Mouse (Mus musculus): ENCODE measurements around the gene B4galnt2. TPM values are rescaled to one million over a fixed set of nuclear protein-coding genes. Genes with fewer than 3 reads are reported as not detected.

The B4galnt2 gene
- polyA plus RNA-seq, 1 experiment from 2014 or later: 0.08 TPM

GRCm38 (mm10) chr11:95831641-95832040 lies 83.0 kb downstream of the B4galnt2 start:
- Histone ChIP-seq H3K27ac (ENCODE audit: low read depth, low read length) (no peak overlapping the region), H3K4me2 (no peak overlapping the region), H3K9ac (ENCODE audit: low read length) (no peak overlapping the region), H3K4me1 (ENCODE audit: control insufficient read depth, insufficient read depth, low read length) (peaks cover 16% of the 10 kb centered on the region), H3K9me3 (ENCODE audit: control insufficient read depth, low read length) (no peaks in the 10 kb centered on the region), H3K4me3 (ENCODE audit: low read depth, low read length) (no peak overlapping the region), H3K36me3 (ENCODE audit: control insufficient read depth, insufficient read depth, low read length) (no peaks in the 10 kb centered on the region), H3K27me3 (ENCODE audit: control insufficient read depth, insufficient read depth, low read length) (peaks cover 92% of the 10 kb centered on the region)
- ATAC-seq (ENCODE audit: low FRiP score) (no peak), DNase-seq (ENCODE audit: low spot score, missing footprints) (no peak)
- 4% methylated on average over 15 of the region's 15 CpGs for WGBS

- Histone ChIP-seq H3K9me3 (ENCODE audit: control insufficient read depth, low read length) (no peaks in the 10 kb centered on the region), H3K9ac (ENCODE audit: low read length) (no peak overlapping the region), H3K4me1 (ENCODE audit: control insufficient read depth, insufficient read depth, low read length) (peaks cover 16% of the 10 kb centered on the region), H3K27me3 (ENCODE audit: control insufficient read depth, insufficient read depth, low read length) (peaks cover 93% of the 10 kb centered on the region), H3K4me2 (peak overlapping the region; percentile 31), H3K27ac (ENCODE audit: low read depth, low read length) (no peak overlapping the region), H3K4me3 (ENCODE audit: low read depth, low read length) (0 out of 2 replicates have a peak overlapping the region, but pooled peaks have one; percentile 7), H3K36me3 (ENCODE audit: control insufficient read depth, insufficient read depth, low read length) (no peaks in the 10 kb centered on the region)
- ATAC-seq (ENCODE audit: low FRiP score) (no peak), DNase-seq (ENCODE audit: low spot score, missing footprints) (peak; percentile 91)
- WGBS: 7% methylated on average over 10 of the region's 10 CpGs
Measured at GRCm38 (mm10) chr11:95831276-95831619, 83.4 kb downstream of the B4galnt2 start.

GRCm38 (mm10) chr11:95830411-95831275 lies 84.0 kb downstream of the B4galnt2 start:
- 3% methylated on average over 80 of the region's 80 CpGs for WGBS
- H3K4me2 ChIP-seq: peak overlapping the region; percentile 31
- H3K9me3 ChIP-seq (ENCODE audit: control insufficient read depth, low read length): no peaks in the 10 kb centered on the region
- peaks cover 16% of the 10 kb centered on the region for H3K4me1 ChIP-seq (ENCODE audit: control insufficient read depth, insufficient read depth, low read length)
- no peak overlapping the region for H3K9ac ChIP-seq (ENCODE audit: low read length)
- DNase-seq (ENCODE audit: low spot score, missing footprints) (peak; percentile 93), ATAC-seq (ENCODE audit: low FRiP score) (no peak)
- H3K27me3 ChIP-seq (ENCODE audit: control insufficient read depth, insufficient read depth, low read length): peaks cover 87% of the 10 kb centered on the region
- no peaks in the 10 kb centered on the region for H3K36me3 ChIP-seq (ENCODE audit: control insufficient read depth, insufficient read depth, low read length)
- H3K4me3 ChIP-seq (ENCODE audit: low read depth, low read length): peak overlapping the region; percentile 14; the same call in 1 of the 2 replicates
- H3K27ac ChIP-seq (ENCODE audit: low read depth, low read length): no peak overlapping the region

- no peak for DNase-seq (ENCODE audit: low spot score, missing footprints)
- 27% methylated on average over 4 of the region's 4 CpGs for WGBS
- Histone ChIP-seq H3K27me3 (ENCODE audit: control insufficient read depth, insufficient read depth, low read length) (peaks cover 87% of the 10 kb centered on the region), H3K27ac (ENCODE audit: low read depth, low read length) (no peak overlapping the region), H3K4me2 (no peak overlapping the region), H3K4me1 (ENCODE audit: control insufficient read depth, insufficient read depth, low read length) (peaks cover 20% of the 10 kb centered on the region), H3K36me3 (ENCODE audit: control insufficient read depth, insufficient read depth, low read length) (no peaks in the 10 kb centered on the region), H3K9me3 (ENCODE audit: control insufficient read depth, low read length) (no peaks in the 10 kb centered on the region), H3K9ac (ENCODE audit: low read length) (no peak overlapping the region), H3K4me3 (ENCODE audit: low read depth, low read length) (no peak overlapping the region)
- no peak for ATAC-seq (ENCODE audit: low FRiP score)
Measured at GRCm38 (mm10) chr11:95829526-95830050, 85.1 kb downstream of the B4galnt2 start.

- DNase-seq (ENCODE audit: low spot score, missing footprints) (peak; percentile 69), ATAC-seq (ENCODE audit: low FRiP score) (no peak)
- peaks cover 77% of the 10 kb centered on the region for H3K27me3 ChIP-seq (ENCODE audit: control insufficient read depth, insufficient read depth, low read length)
- no peak overlapping the region for H3K4me3 ChIP-seq (ENCODE audit: low read depth, low read length)
- H3K4me2 ChIP-seq: no peak overlapping the region
- no peak overlapping the region for H3K9ac ChIP-seq (ENCODE audit: low read length)
- 76% methylated on average over 11 of the region's 11 CpGs for WGBS
- no peaks in the 10 kb centered on the region for H3K9me3 ChIP-seq (ENCODE audit: control insufficient read depth, low read length)
- no peaks in the 10 kb centered on the region for H3K36me3 ChIP-seq (ENCODE audit: control insufficient read depth, insufficient read depth, low read length)
- H3K4me1 ChIP-seq (ENCODE audit: control insufficient read depth, insufficient read depth, low read length): peaks cover 17% of the 10 kb centered on the region
- H3K27ac ChIP-seq (ENCODE audit: low read depth, low read length): no peak overlapping the region
Measured at GRCm38 (mm10) chr11:95828181-95828964, 86.3 kb downstream of the B4galnt2 start.

- peaks cover 17% of the 10 kb centered on the region for H3K4me1 ChIP-seq (ENCODE audit: control insufficient read depth, insufficient read depth, low read length)
- H3K36me3 ChIP-seq (ENCODE audit: control insufficient read depth, insufficient read depth, low read length): no peaks in the 10 kb centered on the region
Measured at GRCm38 (mm10) chr11:95827464-95828085, 87.1 kb downstream of the B4galnt2 start.

GRCm38 (mm10) chr11:95827168-95827447 lies 87.6 kb downstream of the B4galnt2 start:
- Histone ChIP-seq H3K36me3 (ENCODE audit: control insufficient read depth, insufficient read depth, low read length) (no peaks in the 10 kb centered on the region), H3K4me1 (ENCODE audit: control insufficient read depth, insufficient read depth, low read length) (peaks cover 17% of the 10 kb centered on the region), H3K9ac (ENCODE audit: low read length) (no peak overlapping the region), H3K27me3 (ENCODE audit: control insufficient read depth, insufficient read depth, low read length) (peaks cover 70% of the 10 kb centered on the region), H3K9me3 (ENCODE audit: control insufficient read depth, low read length) (no peaks in the 10 kb centered on the region), H3K27ac (ENCODE audit: low read depth, low read length) (no peak overlapping the region), H3K4me2 (no peak overlapping the region), H3K4me3 (ENCODE audit: low read depth, low read length) (no peak overlapping the region)
- no peak for DNase-seq (ENCODE audit: low spot score, missing footprints)
- no peak for ATAC-seq (ENCODE audit: low FRiP score)
- 29% methylated on average over 3 of the region's 3 CpGs for WGBS

More at GRCm38 (mm10) chr11:95827464-95828085, 87.1 kb downstream of the B4galnt2 start:
- DNase-seq (ENCODE audit: low spot score, missing footprints): peak; percentile 94
- no peak overlapping the region for H3K4me3 ChIP-seq (ENCODE audit: low read depth, low read length)
- no peak overlapping the region for H3K27ac ChIP-seq (ENCODE audit: low read depth, low read length)
- no peak overlapping the region for H3K4me2 ChIP-seq
- H3K27me3 ChIP-seq (ENCODE audit: control insufficient read depth, insufficient read depth, low read length): peaks cover 75% of the 10 kb centered on the region
- ATAC-seq (ENCODE audit: low FRiP score): no peak
- no peaks in the 10 kb centered on the region for H3K9me3 ChIP-seq (ENCODE audit: control insufficient read depth, low read length)
- no peak overlapping the region for H3K9ac ChIP-seq (ENCODE audit: low read length)
- WGBS: 17% methylated on average over 3 of the region's 3 CpGs

- Histone ChIP-seq H3K27ac (ENCODE audit: low read depth, low read length) (no peak overlapping the region), H3K4me2 (no peak overlapping the region), H3K36me3 (ENCODE audit: control insufficient read depth, insufficient read depth, low read length) (no peaks in the 10 kb centered on the region), H3K4me3 (ENCODE audit: low read depth, low read length) (no peak overlapping the region), H3K9me3 (ENCODE audit: control insufficient read depth, low read length) (no peaks in the 10 kb centered on the region), H3K27me3 (ENCODE audit: control insufficient read depth, insufficient read depth, low read length) (peaks cover 64% of the 10 kb centered on the region), H3K4me1 (ENCODE audit: control insufficient read depth, insufficient read depth, low read length) (peaks cover 17% of the 10 kb centered on the region), H3K9ac (ENCODE audit: low read length) (no peak overlapping the region)
- peak; percentile 81 for DNase-seq (ENCODE audit: low spot score, missing footprints)
- WGBS: 55% methylated on average over 6 of the region's 6 CpGs
- ATAC-seq (ENCODE audit: low FRiP score): no peak
Measured at GRCm38 (mm10) chr11:95826317-95827167, 88.1 kb downstream of the B4galnt2 start.

Data from midbrain, embryonic 11.5 days (tissue).